Mouse (Mus musculus) brain, adult 2 months (tissue): ENCODE data around the gene Kcnj3.
A peak's percentile ranks its signal among the peaks of the same experiment; 100 is the strongest.
"Not testable (repeated sequence)": the region's sequence is repeated elsewhere in the genome, so short reads cannot be mapped to it uniquely, and the experiment has no call there.

ENCODE experiments used
- DNase-seq: peaks from one replicate; pipeline ENCODE4 v3.0.0; 2011; ENCODE audit warnings: low read depth, low spot score

The Kcnj3 gene

GRCm38 (mm10) chr2:55435721-55436260, at the start of gene Kcnj3:
Gene Kcnj3, plus strand, starts transcription at chr2:55435970.
- peak; percentile 96 for DNase-seq

GRCm38 (mm10) chr2:55390330-55390989, 45.3 kb upstream of the Kcnj3 start:
- no peak for DNase-seq

DNA sequence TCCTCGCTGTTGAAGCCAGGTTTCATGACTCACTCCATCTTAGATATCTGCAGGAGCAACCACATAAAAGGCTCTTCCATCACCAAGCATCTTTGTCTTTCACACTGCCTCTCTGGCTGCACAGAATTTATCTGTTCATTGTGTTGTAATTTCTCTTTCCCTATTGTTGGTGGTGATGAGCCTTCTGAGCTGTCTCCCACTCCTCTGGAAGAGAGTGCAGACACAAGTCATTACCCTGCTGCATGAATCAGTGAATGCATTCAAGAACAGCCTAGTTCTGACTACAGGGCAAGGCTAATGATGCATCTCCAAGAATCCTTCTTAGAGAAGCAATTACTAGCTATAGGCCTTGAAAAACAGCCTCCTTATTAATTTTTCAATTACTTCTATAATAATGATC, 30.5 kb upstream of the Kcnj3 start:
- peak; percentile 5 for DNase-seq

- DNase-seq: no peak
Observed at GRCm38 (mm10) chr2:55427633-55428032, 8.1 kb upstream of the Kcnj3 start.

- DNase-seq: peak; percentile 80
Observed at GRCm38 (mm10) chr2:55432104-55432503, 3.7 kb upstream of the Kcnj3 start.

DNA sequence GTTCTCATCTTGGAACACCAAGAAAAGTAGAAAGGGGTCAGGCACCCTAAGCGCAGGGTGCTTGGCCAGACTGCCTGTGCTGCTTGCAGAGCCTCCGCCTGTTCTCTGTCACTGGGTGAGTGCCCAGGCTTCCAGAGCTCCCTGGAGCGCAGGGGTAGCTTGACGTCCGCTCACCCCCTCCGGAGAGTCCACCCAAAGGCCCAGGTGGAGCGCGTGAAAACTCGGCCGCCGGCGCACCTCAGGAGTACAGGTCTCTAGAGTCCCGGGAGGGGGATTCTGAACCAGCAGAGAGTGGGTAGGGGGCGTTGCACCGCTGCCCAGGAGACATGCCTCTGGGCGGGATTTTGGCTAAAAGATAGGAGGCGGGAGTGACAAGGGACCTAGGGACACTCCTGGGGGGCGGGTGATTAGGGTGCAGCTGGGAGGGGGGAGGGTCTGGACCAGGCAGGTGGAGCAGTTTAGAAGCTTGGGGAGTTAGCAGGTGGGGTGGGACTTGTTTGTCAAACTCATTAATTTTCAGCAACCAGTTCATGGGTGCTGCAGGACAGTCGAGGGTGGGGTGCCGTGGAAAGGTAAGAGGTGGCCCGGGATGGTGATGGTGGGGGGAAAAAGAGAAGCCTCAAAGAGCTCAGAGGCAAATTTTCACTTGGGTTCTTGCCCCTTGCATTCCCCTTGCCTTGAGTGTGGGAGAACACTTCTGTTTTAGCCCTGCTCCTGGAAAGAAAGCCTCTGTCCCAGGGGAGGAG, 664 bp downstream of the Kcnj3 start:
- peak; percentile 62 for DNase-seq

- DNase-seq: peak; percentile 76
Observed at GRCm38 (mm10) chr2:55437007-55437949, 1.5 kb downstream of the Kcnj3 start.

- DNase-seq: peak; percentile 61
Observed at GRCm38 (mm10) chr2:55437977-55438376, 2.2 kb downstream of the Kcnj3 start.

GRCm38 (mm10) chr2:55439211-55439610, 3.4 kb downstream of the Kcnj3 start:
- no peak for DNase-seq

- no peak for DNase-seq
Observed at GRCm38 (mm10) chr2:55442006-55442405, 6.2 kb downstream of the Kcnj3 start.

GRCm38 (mm10) chr2:55447298-55447697, 11.5 kb downstream of the Kcnj3 start:
- no peak for DNase-seq

DNA sequence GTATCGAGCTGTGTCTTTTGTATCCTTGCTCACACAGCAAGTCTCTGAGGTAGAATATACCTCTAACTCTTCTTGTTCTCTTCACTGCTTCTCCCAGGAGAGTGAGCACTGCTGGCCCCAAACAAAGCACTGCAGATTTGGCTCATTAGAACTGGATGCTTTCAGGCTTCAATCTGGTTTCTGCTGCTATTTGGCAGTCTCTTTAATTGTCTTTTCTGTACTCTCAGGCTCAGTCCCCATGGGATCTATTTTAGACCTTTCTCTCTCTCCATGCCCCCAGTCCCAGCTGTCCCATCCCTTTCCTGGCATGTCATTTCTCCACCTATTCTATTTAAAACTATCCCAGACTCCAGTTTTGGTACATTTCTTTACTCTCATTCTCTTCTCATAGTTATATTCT, 15.0 kb downstream of the Kcnj3 start:
- peak; percentile 95 for DNase-seq

DNA sequence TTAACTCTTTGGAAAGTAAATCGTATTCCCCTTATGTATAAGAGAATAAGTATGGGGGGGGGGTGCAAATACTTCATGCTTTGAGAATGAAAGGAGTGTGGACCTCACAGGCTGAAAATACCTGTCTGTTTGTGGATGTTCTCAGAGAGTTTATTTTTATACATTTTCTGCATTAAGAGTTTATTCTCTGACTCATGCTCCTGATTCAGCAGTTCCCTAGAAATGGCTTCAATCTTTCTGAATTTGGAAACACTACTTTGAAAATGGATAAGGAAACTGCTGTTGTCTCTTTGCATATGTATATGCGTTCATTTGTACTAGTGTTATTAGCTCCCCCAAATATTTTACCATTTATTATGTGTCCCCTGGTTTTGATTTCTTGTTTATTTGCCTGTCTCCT, 23.4 kb downstream of the Kcnj3 start:
- DNase-seq: peak; percentile 55

- DNase-seq: no peak
Observed at GRCm38 (mm10) chr2:55469141-55469540, 33.4 kb downstream of the Kcnj3 start.

DNA sequence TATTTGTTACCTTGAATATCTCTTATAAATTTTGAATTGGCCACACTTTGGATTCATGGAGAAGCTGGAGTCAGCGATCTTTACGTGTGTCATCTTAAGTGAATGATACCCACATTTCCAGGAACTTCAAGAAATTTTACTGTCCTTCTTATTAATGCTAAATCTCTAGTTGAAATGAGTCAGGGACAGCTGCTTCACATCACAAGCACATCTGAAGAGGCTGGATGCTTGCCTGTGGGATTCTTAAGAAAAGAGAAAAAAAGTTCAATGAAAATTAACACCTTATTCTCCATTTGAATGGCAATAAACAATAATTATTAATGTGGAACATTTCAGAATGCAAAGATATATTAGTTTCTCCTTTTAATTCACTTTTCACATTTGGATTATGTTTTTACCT, 34.2 kb downstream of the Kcnj3 start:
- DNase-seq: no peak

DNA sequence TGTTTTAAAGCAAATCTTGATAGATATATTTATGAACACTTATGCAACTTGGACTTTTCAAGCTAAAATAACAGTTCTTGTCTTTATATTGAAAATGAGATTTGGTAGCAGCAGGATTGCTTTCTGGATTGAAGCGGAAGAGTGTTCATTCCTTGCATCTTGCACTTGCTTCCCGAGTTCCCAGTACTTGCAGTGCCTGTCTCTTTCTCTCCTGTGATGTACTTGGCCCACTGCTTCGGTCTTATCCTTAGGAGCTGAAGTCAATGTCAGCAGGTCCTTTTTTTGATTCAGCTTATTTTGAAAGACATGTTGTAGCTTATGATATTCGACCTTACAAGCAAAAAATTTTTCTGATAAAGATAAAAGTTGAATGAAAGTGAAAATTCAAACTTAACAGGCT, 43.7 kb downstream of the Kcnj3 start:
- DNase-seq: peak; percentile 54

GRCm38 (mm10) chr2:55479933-55480601, 44.3 kb downstream of the Kcnj3 start:
- DNase-seq: peak; percentile 97

DNA sequence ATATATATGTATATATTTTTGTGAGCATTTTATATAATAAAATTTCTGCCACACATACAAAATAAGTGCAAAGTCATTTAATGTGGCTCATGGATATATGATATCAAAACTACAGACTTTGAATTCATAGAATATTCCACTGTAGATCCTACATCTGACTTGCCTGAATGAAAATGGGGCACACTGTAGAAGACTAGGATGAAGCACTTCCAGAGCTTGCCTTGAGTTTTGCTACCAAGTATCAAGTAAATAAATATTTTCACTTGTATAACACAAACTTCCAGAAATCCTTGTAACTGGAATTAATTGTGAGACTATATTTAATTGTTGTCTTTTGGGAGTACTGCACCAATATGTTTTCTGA, 44.8 kb downstream of the Kcnj3 start:
- no peak for DNase-seq

DNA sequence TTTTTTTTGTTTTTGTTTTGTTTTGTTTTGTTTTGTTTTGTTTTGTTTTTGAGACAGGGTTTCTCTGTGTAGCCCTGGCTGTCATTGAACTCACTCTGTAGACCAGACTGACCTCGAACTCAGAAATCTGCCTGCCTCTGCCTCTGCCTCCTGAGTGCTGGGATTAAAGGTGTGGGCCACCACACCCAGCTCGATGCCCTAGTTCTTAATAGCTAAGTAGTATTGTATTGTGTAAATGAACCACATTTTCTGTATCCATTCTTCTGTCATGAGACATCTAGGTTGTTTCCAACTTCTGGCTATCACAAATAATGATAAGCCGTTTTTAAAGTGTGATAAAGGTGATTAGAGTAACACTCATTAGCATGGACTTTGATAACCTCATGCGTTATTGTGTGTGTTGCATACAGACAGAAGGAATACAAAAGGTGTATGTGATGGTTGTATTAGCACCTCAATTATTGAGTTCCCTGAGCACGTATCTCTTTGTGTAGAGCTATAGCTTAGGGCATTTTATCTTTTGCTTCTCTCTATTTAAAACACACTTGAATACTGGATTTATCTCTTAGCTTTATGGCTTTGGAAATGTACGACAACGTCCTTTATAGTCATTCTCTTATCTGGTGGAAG, 49.8 kb downstream of the Kcnj3 start:
- DNase-seq: not testable (repeated sequence)

- peak; percentile 43 for DNase-seq
Observed at GRCm38 (mm10) chr2:55503390-55504176, 67.8 kb downstream of the Kcnj3 start.
